Mouse (Mus musculus) liver, embryonic 14.5 days (tissue): ENCODE results near the gene Mboat2.

Source experiments
- CTCF ChIP-seq: IDR thresholded peaks from 2 replicates; pipeline ENCODE4 v1.5.1; 2016; ENCODE audit warnings: antibody characterized with exemption, low read depth, control low read depth
- EP300 ChIP-seq: IDR thresholded peaks from 2 replicates; pipeline ENCODE4 v1.6.1; 2016; ENCODE audit warnings: antibody characterized with exemption, low read depth

DNA sequence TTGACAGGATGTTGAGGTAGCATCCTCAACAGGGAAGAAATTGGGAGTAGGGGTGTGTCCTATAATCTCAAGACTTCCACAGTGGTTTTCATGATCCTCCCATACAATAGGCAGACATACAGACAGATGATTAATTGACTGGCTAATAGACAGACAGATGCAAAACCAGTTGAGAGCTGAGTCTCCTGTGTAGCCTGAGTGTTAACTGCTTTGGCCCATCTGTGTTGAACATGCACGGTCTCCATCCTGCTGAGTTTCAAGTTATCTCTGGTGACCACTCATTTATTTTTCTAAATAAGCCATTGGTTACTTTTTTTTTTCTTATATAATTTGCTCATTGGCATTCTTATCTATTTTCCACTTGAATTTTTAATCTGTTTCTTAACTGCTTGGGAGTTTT lies 90.2 kb downstream of the Mboat2 start:
- TF ChIP-seq CTCF (no peak), EP300 (no peak)
